Mouse (Mus musculus) CD4-positive, CD25-positive, alpha-beta regulatory T cell, adult 2 months (primary cell): ENCODE results near the gene Dusp28.

Experiments used
- DNase-seq: peaks from one replicate; pipeline ENCODE4 v3.0.0-alpha.2; 2012; ENCODE audit warnings: low read depth, low spot score

The Dusp28 gene

GRCm38 (mm10) chr1:92906779-92907631 lies at the start of gene Dusp28:
Gene Dusp28 (plus strand): TSS chr1:92906981.
- DNase-seq = peak; percentile 92

DNA sequence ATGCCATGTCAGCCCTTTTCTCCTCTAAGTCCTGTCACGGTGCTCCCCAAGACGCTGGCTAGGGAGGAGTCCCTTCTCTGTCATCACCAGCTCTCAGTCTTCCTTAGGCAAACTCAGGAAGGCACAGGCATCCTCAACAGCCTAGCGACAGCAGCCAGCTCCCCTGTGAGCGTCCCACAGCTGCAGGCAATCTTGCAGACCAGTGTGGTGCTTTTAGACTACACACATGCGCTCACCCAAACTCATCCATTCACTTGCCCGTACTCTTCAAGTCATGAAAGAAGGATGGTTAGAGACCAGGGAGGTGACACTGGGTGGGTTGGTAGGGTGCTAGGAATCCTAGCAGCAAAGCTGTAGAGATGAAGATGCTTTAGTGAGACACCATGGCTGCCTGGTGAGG lies 45.3 kb upstream of the Dusp28 start:
- no peak for DNase-seq

DNA sequence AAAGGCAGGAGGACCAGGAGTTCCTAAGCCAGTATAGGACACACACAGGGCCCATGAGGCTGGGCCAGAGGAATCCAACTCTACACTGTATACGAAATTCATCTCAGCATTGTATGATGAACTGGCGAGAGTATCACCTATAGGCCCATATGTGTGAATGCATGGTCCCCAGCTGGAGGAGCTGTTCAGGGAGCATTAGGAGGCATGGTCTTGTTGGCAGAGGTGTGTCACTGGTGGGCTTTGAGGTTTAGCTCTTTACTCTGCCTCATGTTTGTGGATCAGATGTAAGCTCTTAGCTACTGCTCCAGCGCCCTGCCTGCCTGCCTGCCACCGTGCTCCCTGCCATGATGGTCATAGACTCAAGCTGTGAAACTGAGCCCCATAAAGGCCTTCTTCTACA lies 43.5 kb upstream of the Dusp28 start:
- DNase-seq = no peak

DNA sequence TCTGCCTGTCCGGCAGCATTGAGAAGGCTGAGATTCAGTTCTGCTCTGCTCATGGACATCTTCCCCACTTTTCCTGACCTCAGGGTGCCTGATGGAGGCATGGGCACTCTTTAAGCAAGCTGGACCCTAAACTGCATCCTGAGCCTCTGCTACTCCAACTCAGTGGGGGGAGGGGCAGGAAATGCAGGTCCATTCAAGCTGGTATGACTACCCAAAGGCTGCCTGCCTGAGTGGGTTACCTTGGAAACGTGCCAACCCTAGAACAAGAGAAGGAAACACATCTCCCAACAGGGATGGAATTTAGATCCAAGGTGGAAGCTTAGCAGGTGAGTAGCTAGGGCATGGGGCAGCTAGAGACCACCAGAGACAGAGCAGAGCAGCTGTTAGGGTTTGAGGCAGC lies 40.6 kb upstream of the Dusp28 start:
- DNase-seq = no peak

- no peak for DNase-seq
Observed at GRCm38 (mm10) chr1:92869985-92870384, 36.8 kb upstream of the Dusp28 start.

DNA sequence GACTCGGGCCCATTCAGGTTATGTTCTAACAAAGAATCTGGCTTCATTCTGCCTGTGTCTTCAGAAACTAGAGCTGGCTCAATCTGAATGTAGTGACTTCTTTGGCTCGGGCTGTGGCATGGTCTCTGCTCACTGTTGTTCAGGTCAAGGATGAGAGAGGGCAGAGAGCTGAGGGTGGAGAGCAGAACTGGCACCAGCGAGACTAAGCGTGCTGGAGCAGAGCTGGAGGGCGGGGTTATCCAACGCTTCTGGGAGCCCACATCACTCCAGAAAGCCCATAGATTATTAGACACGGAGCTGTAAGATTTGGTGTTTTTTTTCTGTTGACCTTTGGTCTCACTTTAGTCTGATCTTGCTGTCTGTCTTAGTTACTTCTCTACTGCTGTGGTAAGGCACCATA lies 34.1 kb upstream of the Dusp28 start:
- DNase-seq = no peak

DNA sequence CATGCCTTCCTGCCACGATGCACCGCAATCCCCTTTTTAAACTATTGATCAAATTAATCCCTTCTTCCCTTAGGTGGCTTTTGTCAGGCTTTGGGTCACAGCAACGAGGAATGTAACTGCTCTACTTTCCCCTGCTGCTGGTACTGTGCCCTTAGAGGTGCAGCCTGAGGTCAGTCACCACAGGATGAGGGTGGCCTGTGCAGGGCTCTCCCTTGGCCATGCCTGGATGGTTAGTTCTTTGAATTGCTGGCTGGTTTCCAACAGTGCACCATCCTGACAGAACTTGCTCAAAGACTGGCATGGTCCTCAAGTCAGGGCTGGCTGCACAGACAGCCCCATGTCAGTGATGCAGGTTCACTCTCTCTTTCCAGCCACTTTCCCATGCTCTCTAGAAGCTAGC lies 32.8 kb upstream of the Dusp28 start:
- no peak for DNase-seq

DNA sequence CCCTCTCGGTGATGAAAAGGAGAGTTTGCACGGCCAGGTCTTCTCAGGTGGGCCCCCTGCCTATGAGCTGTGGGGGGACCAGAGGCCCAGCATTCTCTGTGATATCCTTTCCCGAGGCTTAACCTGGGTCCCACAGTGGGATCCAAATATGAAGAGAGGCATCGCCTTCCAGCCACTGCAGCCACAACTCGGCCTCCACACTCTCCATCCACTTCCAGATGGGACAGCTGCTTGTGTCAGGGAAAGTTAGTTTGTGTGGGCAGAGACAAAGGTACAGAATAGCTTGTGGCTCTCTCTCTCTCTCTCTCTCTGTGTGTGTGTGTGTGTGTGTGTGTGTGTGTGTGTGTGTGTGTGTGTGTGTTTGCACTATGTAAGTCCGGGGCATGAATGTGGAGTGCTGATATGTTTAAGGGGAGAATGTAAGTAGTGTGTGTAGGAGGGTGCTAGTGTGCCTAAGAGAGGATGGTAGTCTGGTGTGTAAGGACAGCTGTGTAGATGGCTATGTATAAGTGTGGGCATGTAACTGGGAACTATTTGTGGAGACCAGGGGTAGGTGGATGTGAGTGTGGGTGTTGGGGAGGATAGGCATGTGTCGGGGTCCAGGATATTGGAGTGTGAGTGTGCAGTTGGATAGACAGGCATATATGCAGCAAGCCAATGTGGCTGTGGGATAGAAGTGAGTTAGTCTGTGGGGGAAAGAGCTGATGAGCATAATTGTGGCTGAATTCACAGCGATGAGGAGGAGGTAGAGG lies 31.2 kb upstream of the Dusp28 start:
- no peak for DNase-seq

GRCm38 (mm10) chr1:92877431-92877978 lies 29.3 kb upstream of the Dusp28 start:
- no peak for DNase-seq

GRCm38 (mm10) chr1:92878066-92878741 lies 28.6 kb upstream of the Dusp28 start:
- DNase-seq = no peak

DNA sequence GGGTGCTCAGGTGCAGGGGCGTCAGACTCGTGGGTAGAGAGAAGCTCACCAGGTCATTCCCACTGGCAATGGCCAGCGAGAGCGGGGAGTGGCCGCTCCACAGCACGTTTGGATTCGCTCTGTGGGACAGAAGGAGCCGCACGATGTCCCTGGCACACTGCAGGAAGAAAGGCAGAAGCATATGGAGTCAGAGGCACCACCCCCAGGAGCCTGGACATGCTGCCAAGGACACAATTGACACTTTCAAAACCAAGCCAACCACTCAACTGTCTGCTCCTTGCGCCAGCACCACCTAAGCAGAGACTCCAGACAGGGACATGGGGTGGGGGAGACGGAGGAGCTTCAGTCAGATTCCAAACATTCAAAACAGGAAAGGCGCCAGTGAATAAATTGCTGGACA lies 27.5 kb upstream of the Dusp28 start:
- no peak for DNase-seq

DNA sequence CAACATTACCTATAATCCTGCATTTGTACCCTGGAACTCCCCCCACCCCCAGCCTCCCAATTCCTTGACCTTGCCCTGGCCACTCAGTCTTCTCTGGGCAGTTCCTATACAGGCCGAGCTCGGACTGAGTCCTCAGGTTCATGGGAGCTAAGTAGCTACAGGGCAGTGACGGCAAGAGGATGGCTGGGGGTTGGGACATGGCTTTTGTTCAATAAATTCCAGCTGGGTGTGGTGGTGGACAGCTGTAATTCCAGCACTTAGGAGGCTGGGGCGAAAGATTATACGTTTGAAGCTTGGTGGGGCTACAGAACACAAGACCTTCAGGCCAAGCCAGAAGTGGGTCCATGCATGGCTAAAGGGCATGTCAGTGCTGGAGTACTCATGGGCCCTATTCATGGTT lies 26.7 kb upstream of the Dusp28 start:
- DNase-seq = no peak

- no peak for DNase-seq
Observed at GRCm38 (mm10) chr1:92881982-92882381, 24.8 kb upstream of the Dusp28 start.

DNA sequence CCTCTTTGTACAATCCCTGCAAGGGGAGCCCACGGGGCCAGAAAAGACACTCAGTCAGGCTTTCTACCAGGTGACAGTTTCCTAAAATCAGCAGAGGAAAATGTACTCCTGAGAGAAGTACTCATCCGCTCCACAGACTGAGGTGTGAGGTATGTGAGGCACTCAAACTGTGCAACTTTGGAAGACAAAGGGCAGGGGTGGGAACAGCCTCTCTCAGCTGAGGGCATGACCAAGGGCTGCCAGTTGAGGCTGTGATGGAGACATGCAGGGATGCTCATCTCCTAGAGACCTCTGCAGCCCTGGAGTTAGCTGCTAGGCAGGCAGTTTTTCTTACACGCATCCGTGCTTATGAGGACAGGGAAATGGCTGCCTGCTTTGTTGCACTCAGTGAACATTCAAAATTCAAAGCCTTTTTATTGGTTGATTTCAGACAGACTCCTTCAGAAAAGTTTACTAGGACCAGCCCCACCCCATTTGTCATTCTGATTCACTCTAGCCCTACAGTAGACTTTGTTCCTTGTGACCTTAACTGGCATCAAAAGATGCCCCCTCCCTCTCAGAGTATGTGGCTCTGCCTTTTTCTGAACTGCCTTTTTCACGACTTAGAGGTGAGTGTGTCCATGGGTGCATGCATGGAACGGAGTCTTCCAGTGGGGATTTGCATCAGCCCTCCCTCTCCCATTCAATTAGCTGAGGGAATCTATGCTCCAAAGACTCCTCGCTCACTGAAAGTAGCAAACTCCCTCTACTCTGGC lies 17.7 kb upstream of the Dusp28 start:
- no peak for DNase-seq

GRCm38 (mm10) chr1:92892791-92893190 lies 14.0 kb upstream of the Dusp28 start:
- no peak for DNase-seq

DNA sequence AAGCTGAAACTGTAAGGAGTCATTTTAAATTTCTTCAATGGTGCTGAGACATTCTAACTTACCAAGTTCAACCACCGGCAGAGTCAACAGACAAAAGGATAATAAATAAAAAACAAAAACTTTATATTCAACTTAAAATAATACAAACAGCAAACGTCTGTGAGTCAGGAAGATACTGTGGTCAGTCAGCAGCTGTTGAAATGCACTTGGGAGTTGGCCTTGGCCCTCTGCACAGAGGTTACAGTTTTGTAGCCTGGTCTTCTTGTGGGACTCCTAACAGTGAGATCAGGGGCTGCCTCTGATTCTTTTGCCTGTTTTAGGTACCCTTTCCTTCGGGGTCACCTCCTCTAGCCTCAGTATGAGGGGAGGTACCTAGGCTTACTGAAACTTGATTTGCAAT lies 12.9 kb upstream of the Dusp28 start:
- DNase-seq = no peak

GRCm38 (mm10) chr1:92895089-92895488 lies 11.7 kb upstream of the Dusp28 start:
- DNase-seq = peak; percentile 84

DNA sequence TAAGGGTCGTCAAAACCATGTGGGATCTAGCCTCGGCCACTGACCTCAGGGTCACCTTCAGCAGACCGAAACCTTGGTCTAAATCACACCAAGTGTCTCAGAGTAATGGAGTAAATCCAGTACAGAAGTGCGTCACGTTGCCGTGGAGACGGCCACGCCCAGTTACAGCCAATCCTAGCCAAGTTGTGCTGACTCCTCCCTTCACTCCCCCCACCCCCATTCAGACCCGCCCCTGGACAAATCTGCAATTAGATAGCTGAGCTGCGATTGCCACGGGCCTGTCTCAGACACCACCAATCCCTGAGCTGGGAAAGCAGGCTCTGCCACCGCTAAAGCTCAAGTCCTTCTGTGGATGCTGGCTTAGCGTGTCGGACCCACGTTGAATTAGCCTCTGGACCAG lies 4.0 kb upstream of the Dusp28 start, which contains the start of gene Ankmy1:
Gene Ankmy1, minus strand, starts transcription at position 121 of the 400 bp plus-strand sequence.
- DNase-seq = peak; percentile 40

DNA sequence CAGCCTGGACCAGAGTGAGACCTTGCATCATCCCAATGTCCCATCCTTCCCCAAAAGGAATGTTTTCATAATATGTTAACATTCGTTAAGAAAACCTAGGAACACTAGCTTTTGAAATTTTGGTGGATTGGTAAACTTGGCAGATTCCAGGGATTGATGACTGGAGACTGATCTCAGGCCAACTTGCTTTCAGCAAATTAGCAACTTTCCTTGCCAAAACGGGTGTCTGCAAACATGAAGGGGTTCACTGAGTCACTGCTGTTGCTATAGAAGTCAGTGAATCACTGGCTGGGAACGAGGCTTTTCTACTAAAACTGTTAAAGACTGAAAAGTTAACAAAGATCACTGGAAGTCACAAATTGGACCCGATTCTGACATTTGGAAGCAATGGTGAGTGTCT lies 3.2 kb upstream of the Dusp28 start:
- no peak for DNase-seq

DNA sequence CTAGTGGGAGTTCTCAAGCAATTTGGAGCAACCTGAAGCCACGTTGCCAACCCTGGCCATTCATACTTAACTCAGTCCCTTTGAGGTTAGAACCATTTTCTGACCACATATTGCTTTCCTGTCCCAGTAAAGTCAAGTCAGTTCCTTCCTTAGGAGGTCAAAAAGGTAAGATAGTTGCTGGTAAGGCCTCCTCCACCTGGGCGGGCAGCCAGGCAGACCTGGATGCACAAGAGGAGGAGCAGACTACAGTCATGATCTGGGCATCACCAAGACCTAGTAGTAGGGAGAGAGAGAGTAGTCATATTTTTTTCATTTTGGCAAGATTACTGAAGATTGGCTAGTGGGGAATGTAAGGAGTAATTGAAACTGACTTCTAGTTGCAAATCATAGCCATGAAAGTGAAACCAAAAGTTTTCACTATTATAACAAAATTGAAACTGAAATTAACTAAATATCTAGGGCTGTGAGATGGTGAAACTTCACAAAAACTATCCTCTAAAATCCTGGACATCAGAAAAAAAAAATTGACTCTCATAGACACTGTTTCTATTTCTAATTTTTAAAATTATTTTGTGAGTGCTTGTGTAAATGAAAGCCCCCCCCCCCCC lies 974 bp upstream of the Dusp28 start:
- DNase-seq = no peak
